Mouse (Mus musculus): Measurements from ENCODE around the gene Pcca.

- TF ChIP-seq CTCF (IDR thresholded peaks at IDR 0.05; ENCODE audit: extremely low read depth, insufficient read depth, insufficient read length, insufficient replicate concordance) (no peak), POLR2A (IDR thresholded peaks at IDR 0.05; ENCODE audit: low read depth, low read length) (no peak)
Measured at GRCm38 (mm10) chr14:122859792-122860191, 325.7 kb downstream of the Pcca start.
